Mouse (Mus musculus) embryonic stem cell, embryonic (primary cell): ENCODE measurements around the gene Rps18.

Experiments used
- CTCF ChIA-PET, 4 experiments: fragments of 300-600 bp in 2 of 4; fragments of 350-600 bp in 2 of 4; sonication (Branson Sonifier 250); formaldehyde crosslinking; loops; one replicate each; lab custom pipeline; 2022; ENCODE audit warnings: inconsistent platforms in 2 of 4; lab: Charles Lee
- POLR2A ChIA-PET, 4 experiments: fragments of 300-600 bp in 2 of 4; fragments of 350-600 bp in 2 of 4; sonication (Branson Sonifier 250); formaldehyde crosslinking; loops; one replicate each; lab custom pipeline; 2022; ENCODE audit warnings: antibody characterized with exemption in 4 of 4, inconsistent platforms in 1 of 4; lab: Charles Lee

Gene Rps18

GRCm38 (mm10) chr17:33926207-33926932 lies 29.4 kb downstream of the Rps18 start:
- CTCF ChIA-PET: interaction anchor here (0.5 to 6.7 kb wide), 71 partner anchors 9 to 532 kb away, joined by 3 to 51 read pairs (median 4); partner anchors contain the start of genes Tapbp (in 4 of the 4), Zbtb22 (in 4 of the 4), Daxx (in 2 of the 4) and Angptl4 (in 1 of the 4)

DNA sequence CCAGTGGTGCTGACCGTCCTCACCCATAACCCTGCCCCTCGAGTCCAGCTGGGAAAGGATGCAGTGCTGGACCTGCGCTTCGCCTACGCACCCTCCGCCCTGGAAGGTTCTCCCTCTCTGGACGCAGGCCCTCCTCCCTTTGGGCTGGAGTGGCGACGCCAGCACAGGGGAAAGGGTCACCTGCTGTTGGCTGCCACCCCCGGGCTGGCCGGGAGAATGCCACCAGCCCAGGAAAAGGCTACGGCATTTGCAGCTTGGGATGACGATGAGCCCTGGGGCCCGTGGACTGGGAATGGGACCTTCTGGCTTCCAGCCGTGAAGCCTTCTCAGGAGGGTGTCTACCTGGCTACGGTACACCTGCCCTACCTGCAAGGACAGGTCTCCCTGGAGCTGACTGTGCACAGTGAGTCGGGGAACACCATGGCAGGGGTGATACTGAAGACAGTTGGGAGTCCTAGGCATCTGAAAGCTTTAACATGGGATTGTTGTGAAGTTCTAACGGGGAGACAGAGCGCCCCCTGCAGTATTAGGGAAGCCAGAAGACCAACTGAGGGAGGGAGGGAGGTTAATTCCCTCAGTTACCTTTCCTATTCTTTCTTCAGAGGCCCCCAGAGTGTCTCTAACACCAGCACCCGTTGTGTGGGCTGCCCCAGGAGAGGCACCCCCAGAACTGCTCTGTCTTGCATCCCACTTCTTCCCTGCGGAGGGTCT lies 30.2 kb downstream of the Rps18 start:
- ChIA-PET CTCF (interaction anchor here (0.6 to 6.7 kb wide), 70 partner anchors 10 to 1165 kb away, joined by 3 to 51 read pairs (median 4); partner anchors contain the start of genes Tapbp (in 3 of the 4), Zbtb22 (in 3 of the 4), B3galt4 (in 2 of the 4) and Daxx (in 2 of the 4)), POLR2A (interaction anchor here (0.7 to 20.4 kb wide), 38 partner anchors 9 to 166 kb away, joined by 3 to 528 read pairs (median 4); partner anchors contain the start of genes Ndufa7 (in 3 of the 4), Rps18 (in 3 of the 4), Vps52 (in 3 of the 4) and B3galt4 (in 2 of the 4))

More at GRCm38 (mm10) chr17:33926207-33926932, 29.4 kb downstream of the Rps18 start:
- POLR2A ChIA-PET: interaction anchor here (0.6 to 20.4 kb wide), 43 partner anchors 10 to 286 kb away, joined by 3 to 528 read pairs (median 4); partner anchors contain the start of genes Ndufa7 (in 3 of the 4), Rps18 (in 3 of the 4), Vps52 (in 3 of the 4) and B3galt4 (in 2 of the 4)

- CTCF ChIA-PET: interaction anchor here (0.8 to 6.7 kb wide), 35 partner anchors 9 to 211 kb away, joined by 3 to 51 read pairs (median 4); partner anchors contain the start of genes Tapbp (in 3 of the 4), Zbtb22 (in 3 of the 4), Daxx (in 2 of the 4) and Rps18 (in 2 of the 4)
- POLR2A ChIA-PET: interaction anchor here (0.6 to 20.4 kb wide), 33 partner anchors 9 to 1866 kb away, joined by 3 to 528 read pairs (median 4); partner anchors contain the start of genes Ndufa7 (in 2 of the 4), Rps18 (in 2 of the 4), Tapbp (in 2 of the 4) and Vps52 (in 2 of the 4)
Measured at GRCm38 (mm10) chr17:33924577-33925283, 31.1 kb downstream of the Rps18 start.

- CTCF ChIA-PET: interaction anchor here in 3 of 4 experiments (0.6 to 6.7 kb wide), 8 partner anchors 10 to 101 kb away, joined by 3 to 51 read pairs (median 5); partner anchors contain the start of gene Daxx (in 2 of the 3)
Measured at GRCm38 (mm10) chr17:33921361-33921760, 34.4 kb downstream of the Rps18 start.

GRCm38 (mm10) chr17:33920282-33921097 lies 35.3 kb downstream of the Rps18 start:
- ChIA-PET POLR2A (interaction anchor here in 3 of 4 experiments (1.1 to 6.8 kb wide), 19 partner anchors 9 to 161 kb away, joined by 3 to 79 read pairs (median 7); partner anchors contain the start of genes Daxx (in 3 of the 3), Ndufa7 (in 2 of the 3), Rgl2 (in 2 of the 3) and Rps18 (in 2 of the 3)), CTCF (interaction anchor here in 3 of 4 experiments (0.5 to 6.7 kb wide), 8 partner anchors 10 to 211 kb away, joined by 3 to 51 read pairs (median 6); partner anchors contain the start of gene Daxx (in 1 of the 3))

More at GRCm38 (mm10) chr17:33921361-33921760, 34.4 kb downstream of the Rps18 start:
- POLR2A ChIA-PET: interaction anchor here in 1 of 4 experiments (1.1 to 6.8 kb wide), 4 partner anchors 12 to 98 kb away, joined by 4 to 57 read pairs (median 25); partner anchors contain the start of genes Daxx, Ndufa7, Rps18 and Rps28

GRCm38 (mm10) chr17:33919351-33920281 lies 36.2 kb downstream of the Rps18 start:
- ChIA-PET POLR2A (interaction anchor here in 3 of 4 experiments (0.6 to 6.2 kb wide), 36 partner anchors 10 to 234 kb away, joined by 3 to 79 read pairs (median 4); partner anchors contain the start of genes Daxx (in 3 of the 3), Rgl2 (in 3 of the 3), B3galt4 (in 2 of the 3) and Cd320 (in 2 of the 3)), CTCF (interaction anchor here in 3 of 4 experiments (0.7 to 2.1 kb wide), 12 partner anchors 9 to 276 kb away, joined by 3 to 18 read pairs (median 4); partner anchors contain the start of genes Daxx (in 1 of the 3), Kank3 (in 1 of the 3), Kifc1 (in 1 of the 3) and Rgl2 (in 1 of the 3))

GRCm38 (mm10) chr17:33918293-33919203 lies 37.3 kb downstream of the Rps18 start:
- ChIA-PET POLR2A (interaction anchor here in 3 of 4 experiments (0.7 to 6.2 kb wide), 36 partner anchors 8 to 235 kb away, joined by 3 to 79 read pairs (median 6); partner anchors contain the start of genes Daxx (in 3 of the 3), Rgl2 (in 3 of the 3), Cd320 (in 2 of the 3) and Ndufa7 (in 2 of the 3)), CTCF (interaction anchor here in 3 of 4 experiments (0.6 to 2.1 kb wide), 15 partner anchors 8 to 275 kb away, joined by 3 to 18 read pairs (median 4); partner anchors contain the start of genes Daxx (in 1 of the 3), Kank3 (in 1 of the 3), Kifc1 (in 1 of the 3) and Rgl2 (in 1 of the 3))

- POLR2A ChIA-PET: interaction anchor here in 3 of 4 experiments (0.7 to 13.1 kb wide), 12 partner anchors 8 to 234 kb away, joined by 7 to 258 read pairs (median 42); partner anchors contain the start of genes B3galt4 (in 2 of the 3), Daxx (in 2 of the 3), Rgl2 (in 2 of the 3) and Ndufa7 (in 1 of the 3)
- CTCF ChIA-PET: interaction anchor here in 2 of 4 experiments (0.6 to 0.8 kb wide), 2 partner anchors 9 to 78 kb away, joined by 4 read pairs; partner anchors contain the start of gene Daxx (in 1 of the 2)
Measured at GRCm38 (mm10) chr17:33917656-33918292, 38.0 kb downstream of the Rps18 start.

DNA sequence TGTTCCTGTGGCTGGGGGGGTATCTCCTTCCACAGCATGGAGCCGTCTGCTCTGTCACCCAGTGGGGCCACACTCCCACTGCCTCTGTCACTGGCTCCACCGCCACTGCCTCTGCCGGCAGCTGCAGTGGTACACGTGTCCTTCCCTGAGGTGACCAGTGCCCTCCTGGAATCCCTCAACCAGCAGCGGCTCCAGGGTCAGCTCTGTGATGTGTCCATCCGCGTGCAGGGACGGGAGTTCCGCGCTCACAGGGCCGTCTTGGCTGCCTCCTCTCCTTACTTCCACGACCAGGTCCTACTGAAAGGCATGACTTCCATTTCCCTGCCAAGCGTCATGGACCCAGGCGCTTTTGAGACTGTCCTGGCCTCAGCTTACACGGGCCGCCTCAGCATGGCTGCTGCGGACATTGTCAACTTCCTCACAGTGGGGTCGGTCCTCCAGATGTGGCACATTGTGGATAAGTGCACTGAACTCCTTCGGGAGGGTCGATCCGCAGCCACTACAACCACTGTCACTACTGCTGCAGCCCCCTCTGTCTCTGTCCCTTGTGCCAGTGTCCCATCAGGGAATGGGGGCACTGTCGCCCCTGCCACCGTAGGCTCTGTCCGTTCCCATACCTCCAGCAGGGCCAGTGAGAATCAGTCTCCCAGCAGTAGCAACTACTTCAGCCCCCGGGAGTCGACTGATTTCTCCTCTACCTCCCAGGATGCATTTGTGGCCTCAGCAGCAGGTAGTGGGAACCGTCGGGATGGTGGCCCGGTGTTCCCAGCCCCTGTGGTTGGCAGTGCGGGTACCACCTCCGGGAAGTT lies 38.8 kb downstream of the Rps18 start:
- POLR2A ChIA-PET: interaction anchor here in 3 of 4 experiments (0.5 to 13.1 kb wide), 36 partner anchors 8 to 205 kb away, joined by 3 to 258 read pairs (median 11); partner anchors contain the start of genes B3galt4 (in 3 of the 3), Ndufa7 (in 3 of the 3), Rps18 (in 3 of the 3) and Rps28 (in 3 of the 3)
- CTCF ChIA-PET: interaction anchor here in 3 of 4 experiments (0.8 to 3.5 kb wide), 5 partner anchors 8 to 52 kb away, joined by 3 to 31 read pairs (median 4); partner anchors contain the start of gene Daxx (in 1 of the 3)

DNA sequence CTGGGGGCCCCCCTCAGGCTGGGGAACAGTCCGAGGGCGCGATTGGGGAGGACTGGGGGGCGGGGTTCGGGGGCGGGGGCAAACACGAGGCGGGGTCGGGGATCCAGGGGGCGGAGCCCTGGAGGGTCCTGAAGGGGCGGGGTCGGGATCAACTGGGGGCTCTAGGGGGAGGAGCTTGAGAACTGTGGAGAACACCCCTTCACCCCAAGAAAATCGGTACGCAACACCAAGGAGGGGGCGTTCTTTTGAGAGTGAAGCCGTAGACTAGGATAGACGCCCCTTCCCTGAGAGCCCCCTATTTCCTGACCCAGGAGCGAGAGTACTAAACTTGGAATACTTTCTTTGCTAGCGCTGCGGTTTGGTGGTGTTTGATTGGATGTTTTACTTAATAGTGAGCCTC lies 39.5 kb downstream of the Rps18 start:
- POLR2A ChIA-PET: interaction anchor here (0.5 to 13.1 kb wide), 64 partner anchors 8 to 330 kb away, joined by 3 to 258 read pairs (median 6); partner anchors contain the start of genes B3galt4 (in 3 of the 4), H2-DMa (in 3 of the 4), Ndufa7 (in 3 of the 4) and Rps18 (in 3 of the 4)

DNA sequence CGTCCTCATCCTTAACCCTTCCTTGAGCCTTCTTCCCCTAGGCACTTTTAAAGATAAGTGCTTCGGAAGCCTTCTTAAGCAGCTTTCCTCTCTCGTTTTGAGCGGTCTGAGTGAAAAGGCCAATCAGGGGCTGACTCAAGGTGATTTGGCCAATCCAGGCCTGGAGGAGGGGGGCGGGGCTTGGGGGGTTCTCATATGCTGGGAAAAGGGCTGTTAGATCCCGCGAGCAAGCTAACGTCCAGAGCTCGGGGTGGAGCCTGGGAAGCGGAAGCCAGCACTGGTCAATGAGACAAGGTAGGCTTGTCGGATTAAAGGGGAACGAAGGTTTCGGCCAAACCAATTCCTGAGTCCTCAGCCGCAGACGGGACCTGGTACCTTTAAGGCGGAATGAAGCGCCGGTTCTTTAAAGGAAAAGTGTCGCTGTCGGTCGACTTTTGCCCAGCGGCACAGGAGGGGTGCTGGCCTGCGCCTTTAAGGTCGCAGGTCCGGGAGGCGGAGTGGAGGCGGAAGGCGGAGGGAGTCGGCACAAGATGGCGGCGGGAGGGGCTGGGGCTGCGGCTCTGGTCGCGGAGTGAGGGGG lies 40.0 kb downstream of the Rps18 start, which contains the start of the genes Tapbp and Zbtb22:
TSS of gene Tapbp (plus strand) at position 229 of the 580 bp plus-strand sequence.
TSS of gene Zbtb22 (plus strand) at position 234 of the 580 bp plus-strand sequence.
- CTCF ChIA-PET: interaction anchor here (0.6 to 3.5 kb wide), 22 partner anchors 8 to 193 kb away, joined by 3 to 31 read pairs (median 4); partner anchors contain the start of genes Kifc1 (in 1 of the 4), Rxrb (in 1 of the 4) and Slc39a7 (in 1 of the 4)
- POLR2A ChIA-PET: interaction anchor here (0.5 to 13.1 kb wide), 73 partner anchors 8 to 455 kb away, joined by 3 to 258 read pairs (median 6); partner anchors contain the start of genes B3galt4 (in 3 of the 4), H2-DMa (in 3 of the 4), Ndufa7 (in 3 of the 4) and Rgl2 (in 3 of the 4)

More for the DNA sequence above, 39.5 kb downstream of the Rps18 start:
- CTCF ChIA-PET: interaction anchor here in 3 of 4 experiments (0.6 to 3.5 kb wide), 15 partner anchors 8 to 115 kb away, joined by 3 to 31 read pairs (median 4); partner anchors contain the start of genes Kifc1 (in 1 of the 3), Rxrb (in 1 of the 3) and Slc39a7 (in 1 of the 3)
